11 mouse cellular contexts compared by ENCODE assay signal in the genomic region with DNA sequence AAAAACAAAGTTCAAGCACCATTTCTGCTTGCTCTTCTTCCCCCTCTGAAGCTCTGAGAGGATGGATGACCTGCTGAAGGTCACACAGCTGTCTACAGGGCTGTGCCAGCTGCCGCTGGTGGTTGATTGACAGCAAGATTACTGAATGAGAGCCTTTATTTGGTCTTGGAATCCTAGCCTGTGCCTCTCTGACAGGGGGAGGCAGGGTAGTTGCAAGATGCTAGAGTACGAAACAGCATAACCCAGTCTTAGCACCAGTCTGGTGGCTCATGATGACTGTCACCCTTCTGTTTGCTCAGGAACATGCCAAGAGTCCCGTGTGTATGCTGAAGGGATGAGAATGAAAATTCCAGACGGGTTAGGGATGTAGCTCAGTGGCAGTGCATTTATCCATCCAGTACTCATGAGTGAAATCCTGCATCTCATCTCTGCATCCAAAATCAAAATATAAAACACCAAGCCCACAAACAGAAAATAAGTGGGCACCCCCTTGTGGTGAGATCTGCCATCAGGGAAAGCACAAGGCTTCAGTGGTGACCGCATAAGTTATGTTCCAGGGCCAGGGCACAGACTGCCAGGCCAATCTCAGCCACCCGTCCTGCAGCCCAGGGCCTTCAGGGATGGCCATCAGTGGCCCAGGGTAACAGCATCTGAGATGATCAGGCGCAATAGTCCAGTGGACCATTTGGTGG. TPM values are rescaled to one million over a fixed set of nuclear protein-coding genes. Genes with fewer than 3 reads are reported as not detected.
DNase-seq lines count a peak whose midpoint lies in the region; ATAC-seq and TF ChIP-seq lines count a peak whose summit lies in the region.
"Had no signal": no experiment of that assay in that cellular context is flagged by ENCODE, and none has a peak within 500 bp of the region (broad histone marks: within the 10 kb centered on the region; RNA-seq: fewer than 3 reads in every experiment).

No protein-coding gene starts in this region.

- no peaks in the 10 kb centered on the region for H3K4me1 ChIP-seq in intestine, postnatal 0 days (replicated peaks; ENCODE audit: control insufficient read depth, insufficient read depth, low read length)
- H3K4me1 ChIP-seq in intestine, embryonic 16.5 days (ENCODE audit: control insufficient read depth, insufficient read depth, low read length) = 0 out of 2 replicates have a peak, but pooled peaks cover 3% of the 10 kb centered on the region
- peaks cover 0 to 9% of the 10 kb centered on the region in 2 experiments; a peak in 2 of 4 replicates for H3K4me1 ChIP-seq in MEL (ENCODE audit: control insufficient read depth in 1 of 2, insufficient read depth in 2 of 2, low read length in 2 of 2)

- no peak overlapping the region for H3K4me3 ChIP-seq in intestine, postnatal 0 days (ENCODE audit: low read depth, low read length)
- no peak overlapping the region for H3K4me3 ChIP-seq in intestine, embryonic 16.5 days (ENCODE audit: low read length)
- H3K4me3 ChIP-seq in MEL (ENCODE audit: control insufficient read depth in 1 of 2, insufficient read depth in 1 of 2, low read depth in 2 of 2, low read length in 2 of 2) = no peak overlapping the region
- no peak overlapping the region for H3K4me3 ChIP-seq in left cerebral cortex, adult 2 months
- H3K4me3 ChIP-seq: megakaryocyte, embryonic 14.5 days had no signal

- H3K27me3 ChIP-seq in intestine, postnatal 0 days (replicated peaks; ENCODE audit: control insufficient read depth, insufficient read depth, low read length) = no peaks in the 10 kb centered on the region
- no peaks in the 10 kb centered on the region for H3K27me3 ChIP-seq in intestine, embryonic 16.5 days (replicated peaks; ENCODE audit: control insufficient read depth, insufficient read depth, low read length)
- H3K27me3 ChIP-seq in MEL (ENCODE audit: control insufficient read depth in 1 of 2, insufficient read depth in 2 of 2, low read length in 2 of 2) = no peaks in the 10 kb centered on the region

- TF ChIP-seq POLR2A in MEL (IDR thresholded peaks at IDR 0.05; ENCODE audit: control insufficient read depth in 1 of 2, insufficient read depth in 1 of 2, low read depth in 1 of 2, low read length in 2 of 2, poor library complexity in 1 of 2) = no peak

- no peak overlapping the region for H3K9ac ChIP-seq in intestine, postnatal 0 days (ENCODE audit: low read depth, low read length)
- H3K9ac ChIP-seq in intestine, embryonic 16.5 days (ENCODE audit: low read depth, low read length) = no peak overlapping the region
- H3K9ac ChIP-seq in MEL (ENCODE audit: control insufficient read depth, low read depth, low read length, poor library complexity, severe bottlenecking) = no peak overlapping the region

- no peak for TF ChIP-seq EP300 in MEL (IDR thresholded peaks at IDR 0.05; ENCODE audit: low read depth in 1 of 2, low read length in 2 of 2)

- H3K79me2 ChIP-seq in MEL (ENCODE audit: control insufficient read depth, insufficient read depth, low read length, poor library complexity) = no peaks in the 10 kb centered on the region

- no peaks in the 10 kb centered on the region for H3K36me3 ChIP-seq in intestine, postnatal 0 days (ENCODE audit: control insufficient read depth, insufficient read depth)
- H3K36me3 ChIP-seq in intestine, embryonic 16.5 days (ENCODE audit: control insufficient read depth, insufficient read depth, low read length) = no peaks in the 10 kb centered on the region
- no peaks in the 10 kb centered on the region; a peak in 1 of 4 replicates for H3K36me3 ChIP-seq in MEL (ENCODE audit: control insufficient read depth in 1 of 2, insufficient read depth in 2 of 2, low read length in 2 of 2)

- TF ChIP-seq CTCF in intestine, postnatal 0 days (IDR thresholded peaks at IDR 0.05; ENCODE audit: low read depth) = peak; percentile 50
- peak in 2 of 3 experiments; percentile 41 to 49; a peak in 4 of 6 replicates for TF ChIP-seq CTCF in MEL (IDR thresholded peaks at IDR 0.05 in 2 of 3, conservative IDR thresholded peaks at IDR 0.05 in 1 of 3; ENCODE audit: control insufficient read depth in 1 of 3, insufficient read depth in 1 of 3, low read depth in 2 of 3, low read length in 3 of 3, poor library complexity in 1 of 3, severe bottlenecking in 1 of 3)
- peak; percentile 58 for TF ChIP-seq CTCF in left cerebral cortex, adult 2 months (IDR thresholded peaks at IDR 0.05)

- H3K9me3 ChIP-seq in intestine, postnatal 0 days (ENCODE audit: control insufficient read depth) = no peaks in the 10 kb centered on the region
- no peaks in the 10 kb centered on the region for H3K9me3 ChIP-seq in intestine, embryonic 16.5 days (ENCODE audit: control insufficient read depth, low read length)
- H3K9me3 ChIP-seq in MEL (replicated peaks; ENCODE audit: insufficient read depth, low read length) = no peaks in the 10 kb centered on the region
- H3K9me3 ChIP-seq: megakaryocyte, embryonic 14.5 days had no signal

- WGBS in intestine, postnatal 0 days = 71% methylated on average over 7 of the region's 7 CpGs
- WGBS in intestine, embryonic 16.5 days = 76% methylated on average over 7 of the region's 7 CpGs

- no peak overlapping the region for H3K27ac ChIP-seq in intestine, postnatal 0 days (ENCODE audit: low read depth, low read length)
- no peak overlapping the region for H3K27ac ChIP-seq in intestine, embryonic 16.5 days (ENCODE audit: low read length)
- H3K27ac ChIP-seq in MEL (ENCODE audit: control insufficient read depth, low read depth, low read length) = no peak overlapping the region
- H3K27ac ChIP-seq in left cerebral cortex, adult 2 months = peak overlapping the region; percentile 42

- TF ChIP-seq RAD21 in MEL (IDR thresholded peaks at IDR 0.05; ENCODE audit: low read depth, low read length) = no peak

- intact Hi-C loops in left cerebral cortex, adult 2 months (cut with DNase I) = no loop called here

- ATAC-seq in intestine, postnatal 0 days = no peak
- ATAC-seq in intestine, embryonic 16.5 days = no peak
- ATAC-seq in megakaryocyte-erythroid progenitor cell, adult 5-6 weeks (replicated peaks; ENCODE audit: low FRiP score, low TSS enrichment, poor library complexity, severe bottlenecking) = no peak
- ATAC-seq: activated CD4-positive, CD25-positive, alpha-beta regulatory T cell, adult 4 months had no signal

- peak; percentile 39 for DNase-seq in 3T3-L1 (ENCODE audit: low read depth, low spot score)
- DNase-seq in MEL (ENCODE audit: low read depth, low spot score) = peak; percentile 29
- DNase-seq in left cerebral cortex, adult 2 months (ENCODE audit: extremely low spot score in 1 of 2, low spot score in 2 of 2) = peak; percentile 14 to 27
- no peak for DNase-seq in adrenal gland, adult 18-20 months (ENCODE audit: low spot score in 2 of 2)
- DNase-seq: heart, adult 18-20 months had no signal

- H3K4me2 ChIP-seq in intestine, postnatal 0 days (replicated peaks; ENCODE audit: low read depth) = no peak overlapping the region
- H3K4me2 ChIP-seq in intestine, embryonic 16.5 days (ENCODE audit: low read depth, low read length) = no peak overlapping the region

TF ChIP-seq in MEL, 35 proteins besides CTCF, POLR2A, EP300 and RAD21:
- no peak for TF ChIP-seq USF1 (IDR thresholded peaks at IDR 0.05; ENCODE audit: low read depth, low read length)
- TF ChIP-seq MAZ (IDR thresholded peaks at IDR 0.05; ENCODE audit: low read depth, low read length) = no peak
- TF ChIP-seq SMC3 (IDR thresholded peaks at IDR 0.05; ENCODE audit: low read depth, low read length) = peak; percentile 35
TF ChIP-seq in MEL: peak in this region for 1.

RNA-seq across cellular contexts. Expression of a gene that starts 32.8 kb away (rescaled TPM):
- polyA plus RNA-seq in intestine, postnatal 0 days (2015; fragmentation: Nextera tagmentation; extraction: Ambion mirVana) = 6.5 and 7.9 TPM in 2 replicates
- polyA plus RNA-seq in intestine, embryonic 16.5 days (2015; fragmentation: Nextera tagmentation; extraction: Ambion mirVana) = 5.5 and 6.4 TPM in 2 replicates
- 37.6 and 39.2 TPM in 2 replicates for total RNA-seq in MEL (2012; rRNA removed)
- 10 to 100 TPM in 1 of 2 experiments, not detected in 1; 63.0 TPM for polyA plus RNA-seq in MEL (2012; ENCODE audit: insufficient read depth in 1 of 2, insufficient read length in 2 of 2, low read depth in 1 of 2, low replicate concordance in 2 of 2, missing spikeins in 1 of 2)
- 10 to 100 TPM; 85.5 to 87.4 TPM for total RNA-seq in left cerebral cortex, adult 2 months (2021)
- total RNA-seq in adrenal gland, adult 18-20 months (2021) = 100 to 1,000 TPM in 1 of 2 experiments, 10 to 100 TPM in 1; 44.3 to 281 TPM
- total RNA-seq in megakaryocyte-erythroid progenitor cell, adult 5-6 weeks (2014; fragmentation: Nextera tagmentation) = 27.7 and 27.8 TPM in 2 replicates
- 9.4 and 11.2 TPM in 2 replicates for total RNA-seq in megakaryocyte-erythroid progenitor cell, adult 5-6 weeks (2017)

RNA-seq across cellular contexts. Expression of a gene that starts 35.9 kb away (rescaled TPM):
- not detected in 2 replicates for polyA plus RNA-seq in intestine, postnatal 0 days (2015; fragmentation: Nextera tagmentation; extraction: Ambion mirVana)
- not detected in 2 replicates for polyA plus RNA-seq in intestine, embryonic 16.5 days (2015; fragmentation: Nextera tagmentation; extraction: Ambion mirVana)
- total RNA-seq in MEL (2012; rRNA removed) = 0.04 TPM in 1 of 2 replicates, not detected in the other
- polyA plus RNA-seq in MEL (2012; ENCODE audit: insufficient read depth in 1 of 2, insufficient read length in 2 of 2, low read depth in 1 of 2, low replicate concordance in 2 of 2, missing spikeins in 1 of 2) = not detected
- not detected for total RNA-seq in left cerebral cortex, adult 2 months (2021)
- total RNA-seq in adrenal gland, adult 18-20 months (2021) = not detected
- not detected in 2 replicates for total RNA-seq in megakaryocyte-erythroid progenitor cell, adult 5-6 weeks (2014; fragmentation: Nextera tagmentation)
- total RNA-seq in megakaryocyte-erythroid progenitor cell, adult 5-6 weeks (2017) = not detected in 2 replicates
- total RNA-seq: heart, adult 18-20 months; layer of hippocampus, postnatal 25 days had no signal
- polyA plus RNA-seq: activated CD4-positive, CD25-positive, alpha-beta regulatory T cell, adult 4 months had no signal

Comparison
In these comparisons a context has a peak if more than half of its experiments do, and no peak if none do; other contexts are left out.
1. DNase-seq: peak in 3T3-L1 (single experiment), MEL (single experiment) and left cerebral cortex, adult 2 months (2 of 2); none in adrenal gland, adult 18-20 months (0 of 2).
2. Peak in every context shown above with its lines, with median percentiles within 50 percentile points of each other: CTCF ChIP-seq.